Comparison of ENCODE assay signal across 9 mouse cellular contexts in genomic region chr15:84668938-84669747, GRCm38 (mm10). TPM values are rescaled to one million over a fixed set of nuclear protein-coding genes. Genes with fewer than 3 reads are reported as not detected.
DNase-seq lines count a peak whose midpoint lies in the region; ATAC-seq and TF ChIP-seq lines count a peak whose summit lies in the region.
"Had no signal": no experiment of that assay in that cellular context is flagged by ENCODE, and none has a peak within 500 bp of the region (broad histone marks: within the 10 kb centered on the region; RNA-seq: fewer than 3 reads in every experiment).

Gene Prr5, plus strand, starts transcription at chr15:84669620.

- no peak for TF ChIP-seq POLR2A in spleen, adult 2 months (IDR thresholded peaks at IDR 0.05; ENCODE audit: low read depth, low read length)

- H3K4me1 ChIP-seq in spleen, adult 2 months (ENCODE audit: control insufficient read depth, insufficient read depth, insufficient read length) = no peaks in the 10 kb centered on the region
- peaks cover 19% of the 10 kb centered on the region for H3K4me1 ChIP-seq in neural tube, embryonic 14.5 days (ENCODE audit: control insufficient read depth, insufficient read depth, low read length)

- no peak for TF ChIP-seq CTCF in spleen, adult 2 months (IDR thresholded peaks at IDR 0.05; ENCODE audit: extremely low read depth, insufficient read depth, insufficient read length, insufficient replicate concordance)

- no peaks in the 10 kb centered on the region for H3K9me3 ChIP-seq in neural tube, embryonic 14.5 days (ENCODE audit: control insufficient read depth, low read length)

- H3K36me3 ChIP-seq in spleen, adult 2 months (ENCODE audit: control insufficient read depth, insufficient read depth, low read length) = no peaks in the 10 kb centered on the region
- no peaks in the 10 kb centered on the region for H3K36me3 ChIP-seq in neural tube, embryonic 14.5 days (ENCODE audit: control insufficient read depth, insufficient read depth, low read length)

- H3K9ac ChIP-seq in neural tube, embryonic 14.5 days (replicated peaks; ENCODE audit: low read depth, low read length) = no peak within 1 kb of the TSS

- peak; percentile 58 to 59 for DNase-seq in cerebellum, postnatal 10 days
- no peak for DNase-seq in cerebellum, postnatal 36 days
- DNase-seq in spleen, adult 2 months (ENCODE audit: low read depth in 1 of 2, low spot score in 2 of 2) = no peak
- no peak for DNase-seq in spleen, postnatal 36 days (ENCODE audit: low spot score in 2 of 2)
- peak; percentile 29 for DNase-seq in layer of hippocampus, postnatal 10 days (ENCODE audit: low spot score in 2 of 2)
- DNase-seq in cerebellum, adult 9-10 months = no peak

- ATAC-seq in neural tube, embryonic 14.5 days (ENCODE audit: low read depth) = no peak
- no peak for ATAC-seq in megakaryocyte, adult 5-6 weeks (ENCODE audit: poor library complexity, severe bottlenecking)

- H3K27ac ChIP-seq in spleen, adult 2 months (ENCODE audit: insufficient read depth, low read length) = no peak within 1 kb of the TSS
- no peak within 1 kb of the TSS for H3K27ac ChIP-seq in neural tube, embryonic 14.5 days (ENCODE audit: low read depth, low read length)

- no peaks in the 10 kb centered on the region for H3K27me3 ChIP-seq in spleen, adult 2 months (ENCODE audit: control insufficient read depth, insufficient read depth, low read length)
- H3K27me3 ChIP-seq in neural tube, embryonic 14.5 days (ENCODE audit: control insufficient read depth, insufficient read depth, low read length) = no peaks in the 10 kb centered on the region

- H3K4me2 ChIP-seq in neural tube, embryonic 14.5 days (ENCODE audit: low read depth, low read length) = no peak within 1 kb of the TSS

- 80% methylated on average over 14 of the region's 14 CpGs for WGBS in spleen, adult 2 months
- 61% methylated on average over 14 of the region's 14 CpGs for WGBS in neural tube, embryonic 14.5 days

- no peak within 1 kb of the TSS for H3K4me3 ChIP-seq in spleen, adult 2 months (ENCODE audit: extremely low read depth, insufficient read depth, insufficient read length)
- no peak within 1 kb of the TSS for H3K4me3 ChIP-seq in neural tube, embryonic 14.5 days (ENCODE audit: low read depth, low read length)
- H3K4me3 ChIP-seq: erythroblast, embryonic 14.5 days had no signal

RNA-seq across cellular contexts. Expression of gene Prr5, which starts in this region (rescaled TPM):
- polyA plus RNA-seq in spleen, adult 2 months (2012; rRNA removed) = 54.6 and 77.8 TPM in 2 replicates
- 10 to 100 TPM; 18.6 to 20.6 TPM for total RNA-seq in layer of hippocampus, postnatal 10 days (2021)
- polyA plus RNA-seq in neural tube, embryonic 14.5 days (2014; fragmentation: Nextera tagmentation; extraction: Ambion mirVana) = 23.6 and 27.9 TPM in 2 replicates
- 5.6 and 6.4 TPM in 2 replicates for total RNA-seq in megakaryocyte, adult 5-6 weeks (2015)
- total RNA-seq in megakaryocyte, adult 5-6 weeks (2017) = 4.4 and 5.4 TPM in 2 replicates

Comparison
In these comparisons a context has a peak if more than half of its experiments do, and no peak if none do; other contexts are left out.
1. DNase-seq: peak in cerebellum, postnatal 10 days (2 of 2) and layer of hippocampus, postnatal 10 days (2 of 2); none in cerebellum, postnatal 36 days (0 of 2), spleen, adult 2 months (0 of 2), spleen, postnatal 36 days (0 of 2) and cerebellum, adult 9-10 months (single experiment).